Mouse (Mus musculus): ENCODE results near the gene Dyrk3. TPM values are rescaled to one million over a fixed set of nuclear protein-coding genes. Genes with fewer than 3 reads are reported as not detected.

The Dyrk3 gene
- polyA plus RNA-seq, 1 experiment from 2014 or later, result 10.6 TPM

Other genes starting within 250 kb of the Dyrk3 start
- gene Il20, start 226.9 kb downstream of the Dyrk3 start, polyA plus RNA-seq (2014; fragmentation: Nextera tagmentation; extraction: Ambion mirVana), result not detected in 2 replicates
- gene Il19, start 198.2 kb downstream of the Dyrk3 start, polyA plus RNA-seq (2014; fragmentation: Nextera tagmentation; extraction: Ambion mirVana), result not detected in 2 replicates
- not detected in 2 replicates for gene Il10, start 118.5 kb downstream of the Dyrk3 start, polyA plus RNA-seq (2014; fragmentation: Nextera tagmentation; extraction: Ambion mirVana)
- 39.8 and 43.7 TPM in 2 replicates for gene Mapkapk2, start 40.5 kb downstream of the Dyrk3 start, polyA plus RNA-seq (2014; fragmentation: Nextera tagmentation; extraction: Ambion mirVana)
- 53.3 and 54.4 TPM in 2 replicates for gene Eif2d, start 14.8 kb upstream of the Dyrk3 start, polyA plus RNA-seq (2014; fragmentation: Nextera tagmentation; extraction: Ambion mirVana)
- gene Rassf5, start 106.9 kb upstream of the Dyrk3 start, polyA plus RNA-seq (2014; fragmentation: Nextera tagmentation; extraction: Ambion mirVana), result 1.1 and 1.5 TPM in 2 replicates
- 0.49 and 0.66 TPM in 2 replicates for gene Ikbke, start 141.3 kb upstream of the Dyrk3 start, polyA plus RNA-seq (2014; fragmentation: Nextera tagmentation; extraction: Ambion mirVana)

Data from hindbrain, embryonic 11.5 days (tissue).